Mouse (Mus musculus): ENCODE measurements around the gene Gm21616. TPM values are rescaled to one million over a fixed set of nuclear protein-coding genes. Genes with fewer than 3 reads are reported as not detected.
"Not testable (repeated sequence)": the region's sequence is repeated elsewhere in the genome, so short reads cannot be mapped to it uniquely, and the experiment has no call there.

The Gm21616 gene
- total RNA-seq (2021) (not detected), polyA plus RNA-seq (2012; rRNA removed) (not detected in 2 replicates)
- long read RNA-seq, result 0 reads

DNA sequence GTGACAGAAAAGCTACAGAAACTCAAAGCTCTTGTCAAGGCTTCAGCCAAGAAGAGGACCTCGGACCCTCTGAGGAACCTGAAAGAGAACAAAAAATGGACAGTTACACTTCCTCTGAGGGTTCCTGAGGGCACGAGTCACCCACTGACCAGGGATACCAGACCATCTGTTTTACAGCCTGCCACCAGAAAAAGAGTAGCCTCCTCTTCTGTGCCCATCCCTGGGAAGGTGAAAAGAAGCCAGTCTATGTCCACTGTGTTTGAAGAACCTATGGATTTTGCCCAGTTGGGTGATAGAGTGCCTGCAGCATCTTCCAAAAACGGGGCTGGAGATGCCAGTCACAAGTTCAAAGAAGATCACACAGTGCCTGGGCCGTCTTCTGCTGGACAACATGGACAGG is at the start of gene Gm21616:
TSS of gene Gm21616 (plus strand) at position 301 of the 400 bp plus-strand sequence.
- not testable (repeated sequence) for DNase-seq

Measured in adrenal gland, adult 2 months (tissue).